Mouse (Mus musculus) megakaryocyte, embryonic 14.5 days (primary cell): ENCODE data around the gene Xpr1. TPM values are rescaled to one million over a fixed set of nuclear protein-coding genes. Genes with fewer than 3 reads are reported as not detected.

Experiments
- H3K27me3 ChIP-seq: replicated peaks from 2 replicates; pipeline ENCODE3; 2012; ENCODE audit warnings: inconsistent platforms
- H3K36me3 ChIP-seq: replicated peaks from 2 replicates; pipeline ENCODE3; 2012; ENCODE audit warnings: low read length, inconsistent platforms, mixed read lengths
- H3K4me1 ChIP-seq: 2 replicates; pipeline ENCODE4 v1.6.1; 2012; ENCODE audit warnings: inconsistent platforms
- H3K4me3 ChIP-seq: replicated peaks from 2 replicates; pipeline ENCODE3; 2012; ENCODE audit warnings: moderate library complexity, mild to moderate bottlenecking, inconsistent platforms
- H3K9me3 ChIP-seq: 2 replicates; pipeline ENCODE4 v1.6.1; 2012; ENCODE audit warnings: inconsistent platforms
- FLI1 ChIP-seq: IDR thresholded peaks from 2 replicates; pipeline ENCODE4 v1.6.1; 2012; ENCODE audit warnings: low read length, inconsistent platforms, mixed read lengths
- GATA1 ChIP-seq: IDR thresholded peaks from 3 replicates; pipeline ENCODE4 v1.6.1; 2012; ENCODE audit warnings: mixed read lengths, low read length, inconsistent platforms, borderline replicate concordance
- polyA plus RNA-seq: library from polyadenylated mRNA; stranded (reverse); fragments of >175 nt; gene quantifications from 2 replicates; pipeline ENCODE4 v1.2.3, GENCODE M21; 2012; ENCODE audit warnings: low replicate concordance; ENCODE audit not compliant: insufficient read depth

The Xpr1 gene
- polyA plus RNA-seq, 1 experiment, result 3.4 TPM

GRCm38 (mm10) chr1:155243797-155244770 lies 173.1 kb downstream of the Xpr1 start, which contains the start of gene BC034090:
BC034090 (minus strand) TSS chr1:155244444.
- Histone ChIP-seq H3K36me3 (no peaks in the 10 kb centered on the region), H3K27me3 (peaks cover 90% of the 10 kb centered on the region), H3K9me3 (peaks cover 9% of the 10 kb centered on the region; the same call in 1 of the 2 replicates), H3K4me3 (peak within 1 kb of the TSS; percentile 86), H3K4me1 (peaks cover 17% of the 10 kb centered on the region)
- TF ChIP-seq GATA1, result no peak
- no peak for TF ChIP-seq FLI1

GRCm38 (mm10) chr1:155242488-155242745 lies 174.8 kb downstream of the Xpr1 start:
- H3K4me1 ChIP-seq, result peaks cover 19% of the 10 kb centered on the region
- peaks cover 93% of the 10 kb centered on the region for H3K27me3 ChIP-seq
- H3K4me3 ChIP-seq, result no peak overlapping the region
- TF ChIP-seq FLI1 (no peak), GATA1 (no peak)
- H3K9me3 ChIP-seq, result peaks cover 9% of the 10 kb centered on the region; the same call in 1 of the 2 replicates
- no peaks in the 10 kb centered on the region for H3K36me3 ChIP-seq

- Histone ChIP-seq H3K27me3 (peaks cover 93% of the 10 kb centered on the region), H3K4me1 (peaks cover 24% of the 10 kb centered on the region), H3K9me3 (peaks cover 9% of the 10 kb centered on the region; the same call in 1 of the 2 replicates), H3K4me3 (no peak overlapping the region), H3K36me3 (no peaks in the 10 kb centered on the region)
- TF ChIP-seq GATA1 (no peak), FLI1 (no peak)
These were observed 175.3 kb downstream of the Xpr1 start for GRCm38 (mm10) chr1:155241701-155242487.

GRCm38 (mm10) chr1:155239962-155240717 lies 177.1 kb downstream of the Xpr1 start:
- Histone ChIP-seq H3K4me1 (peaks cover 33% of the 10 kb centered on the region), H3K27me3 (peaks cover 93% of the 10 kb centered on the region), H3K4me3 (no peak overlapping the region), H3K9me3 (no peaks in the 10 kb centered on the region), H3K36me3 (no peaks in the 10 kb centered on the region)
- TF ChIP-seq GATA1 (no peak), FLI1 (no peak)

- Histone ChIP-seq H3K36me3 (no peaks in the 10 kb centered on the region), H3K9me3 (no peaks in the 10 kb centered on the region), H3K27me3 (peaks cover 87% of the 10 kb centered on the region), H3K4me1 (peaks cover 29% of the 10 kb centered on the region), H3K4me3 (no peak overlapping the region)
- TF ChIP-seq GATA1, result no peak
- no peak for TF ChIP-seq FLI1
These were observed 178.0 kb downstream of the Xpr1 start for GRCm38 (mm10) chr1:155239169-155239568.

- TF ChIP-seq FLI1, result no peak
- TF ChIP-seq GATA1, result no peak
- Histone ChIP-seq H3K4me3 (no peak overlapping the region), H3K4me1 (peaks cover 34% of the 10 kb centered on the region), H3K36me3 (no peaks in the 10 kb centered on the region), H3K9me3 (no peaks in the 10 kb centered on the region), H3K27me3 (peaks cover 85% of the 10 kb centered on the region)
These were observed 179.1 kb downstream of the Xpr1 start for GRCm38 (mm10) chr1:155238126-155238525.

- TF ChIP-seq FLI1, result no peak
- no peak for TF ChIP-seq GATA1
- no peak overlapping the region for H3K4me3 ChIP-seq
- H3K4me1 ChIP-seq, result peaks cover 38% of the 10 kb centered on the region
- H3K27me3 ChIP-seq, result peaks cover 80% of the 10 kb centered on the region
- no peaks in the 10 kb centered on the region for H3K9me3 ChIP-seq
- H3K36me3 ChIP-seq, result no peaks in the 10 kb centered on the region
These were observed 179.8 kb downstream of the Xpr1 start for GRCm38 (mm10) chr1:155237390-155237789.

GRCm38 (mm10) chr1:155236306-155237024 lies 180.8 kb downstream of the Xpr1 start:
- H3K4me1 ChIP-seq, result peaks cover 38% of the 10 kb centered on the region
- no peaks in the 10 kb centered on the region for H3K9me3 ChIP-seq
- H3K4me3 ChIP-seq, result no peak overlapping the region
- TF ChIP-seq FLI1, result no peak
- no peak for TF ChIP-seq GATA1
- peaks cover 77% of the 10 kb centered on the region for H3K27me3 ChIP-seq
- no peaks in the 10 kb centered on the region for H3K36me3 ChIP-seq

GRCm38 (mm10) chr1:155235641-155236040 lies 181.6 kb downstream of the Xpr1 start:
- no peak for TF ChIP-seq GATA1
- TF ChIP-seq FLI1, result no peak
- Histone ChIP-seq H3K4me1 (peaks cover 38% of the 10 kb centered on the region), H3K27me3 (peaks cover 77% of the 10 kb centered on the region), H3K9me3 (no peaks in the 10 kb centered on the region), H3K4me3 (no peak overlapping the region), H3K36me3 (no peaks in the 10 kb centered on the region)
